Mouse (Mus musculus) kidney, embryonic 15.5 days (tissue): ENCODE results near the gene Atxn2. TPM values are rescaled to one million over a fixed set of nuclear protein-coding genes. Genes with fewer than 3 reads are reported as not detected.
A peak's percentile ranks its signal among the peaks of the same experiment; 100 is the strongest.

Experiments used
- ATAC-seq: fragments of 200-750 bp; cut with Nextera tagmentation; replicated peaks from 2 replicates; pipeline ENCODE4 v1.8.0; 2017; ENCODE audit warnings: moderate TSS enrichment; ENCODE audit not compliant: low FRiP score
- H3K27ac ChIP-seq: fragments of 300-500 bp; sonication (generic); 2 replicates; pipeline ENCODE4 v1.5.1; 2015; ENCODE audit warnings: mild to moderate bottlenecking, inconsistent platforms
- H3K27me3 ChIP-seq: fragments of 300-500 bp; sonication (generic); 2 replicates; pipeline ENCODE4 v1.6.1; 2015; ENCODE audit warnings: inconsistent platforms
- H3K36me3 ChIP-seq: fragments of 300-500 bp; sonication (generic); 2 replicates; pipeline ENCODE4 v1.6.1; 2015; ENCODE audit warnings: inconsistent platforms
- H3K4me1 ChIP-seq: fragments of 300-500 bp; sonication (generic); 2 replicates; pipeline ENCODE4 v1.6.1; 2015; ENCODE audit warnings: inconsistent platforms
- H3K4me2 ChIP-seq: fragments of 300-500 bp; sonication (generic); 2 replicates; pipeline ENCODE4 v1.6.1; 2015; ENCODE audit warnings: moderate library complexity, mild to moderate bottlenecking, inconsistent platforms
- H3K4me3 ChIP-seq: fragments of 300-500 bp; sonication (generic); replicated peaks from 2 replicates; pipeline ENCODE4 v1.5.1; 2015; ENCODE audit warnings: mild to moderate bottlenecking, inconsistent platforms
- H3K9ac ChIP-seq: fragments of 300-500 bp; sonication (generic); 2 replicates; pipeline ENCODE4 v1.6.1; 2015; ENCODE audit warnings: mild to moderate bottlenecking, inconsistent platforms
- H3K9me3 ChIP-seq: fragments of 300-500 bp; sonication (generic); replicated peaks from 2 replicates; pipeline ENCODE4 v1.6.1; 2016; ENCODE audit warnings: inconsistent platforms
- WGBS: fragments of 180-500 bp; shearing (Covaris S2); methylation state at CpG from one replicate; pipeline ENCODE4 v1.1.7; 2015; ENCODE audit warnings: mixed read lengths; 5-methylcytosine and 5-hydroxymethylcytosine counted together
- polyA plus RNA-seq: library from polyadenylated mRNA; unstranded; fragments of >200 nt; fragmentation: Nextera tagmentation; extraction: Ambion mirVana; gene quantifications from 2 replicates; pipeline ENCODE4 v1.2.1, GENCODE M21; 2015

Gene Atxn2
- polyA plus RNA-seq, 1 experiment from 2014 or later = 50.1 TPM

DNA sequence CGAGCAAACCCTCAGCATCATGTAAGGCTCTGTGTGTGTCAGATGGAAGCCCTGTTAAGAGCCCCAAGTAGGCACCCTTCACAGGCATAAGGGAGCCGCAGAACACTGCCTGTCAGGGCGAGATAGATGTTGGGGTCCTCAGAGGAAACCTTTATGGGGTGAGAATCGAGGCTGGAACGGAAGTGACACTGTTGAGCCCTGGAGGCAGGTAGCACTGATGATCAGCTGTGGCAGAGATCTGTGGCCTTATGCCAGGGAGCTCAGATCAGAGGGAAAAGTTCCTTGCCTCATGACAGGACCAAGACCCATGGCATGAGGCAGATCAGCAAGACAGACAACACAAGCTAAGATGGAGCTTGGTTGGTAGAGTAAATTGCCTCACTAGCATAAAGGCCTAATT, 110.0 kb downstream of the Atxn2 start:
- H3K4me2 ChIP-seq = no peak overlapping the region
- H3K27ac ChIP-seq = no peak overlapping the region
- H3K9ac ChIP-seq = no peak overlapping the region
- peaks cover 18% of the 10 kb centered on the region for H3K4me1 ChIP-seq
- H3K27me3 ChIP-seq = no peaks in the 10 kb centered on the region
- H3K4me3 ChIP-seq = no peak overlapping the region
- no peak for ATAC-seq
- H3K36me3 ChIP-seq = peaks cover 85% of the 10 kb centered on the region
- WGBS = 88% methylated on average over 5 of the region's 5 CpGs
- H3K9me3 ChIP-seq = no peaks in the 10 kb centered on the region

DNA sequence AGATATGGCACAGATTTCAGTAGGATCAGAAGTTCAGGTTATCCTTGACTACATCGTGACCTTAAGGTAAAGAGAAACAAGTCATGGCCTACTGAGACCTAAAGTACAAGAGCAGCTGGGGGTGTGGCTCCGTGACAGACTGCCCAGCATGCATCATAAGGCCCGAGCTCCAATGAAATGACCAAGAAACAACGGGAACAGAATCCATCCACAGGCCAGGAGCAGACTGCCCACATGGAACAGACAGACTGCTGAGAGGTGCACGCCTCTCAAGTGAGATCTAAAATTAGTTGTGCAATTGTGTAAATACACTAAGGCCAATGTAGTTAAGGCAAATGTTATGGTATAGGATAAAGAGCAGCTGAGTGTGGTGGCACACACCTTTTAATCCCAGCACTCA, 110.4 kb downstream of the Atxn2 start:
- Histone ChIP-seq H3K9me3 (no peaks in the 10 kb centered on the region), H3K4me1 (peaks cover 18% of the 10 kb centered on the region), H3K27me3 (no peaks in the 10 kb centered on the region), H3K4me3 (no peak overlapping the region), H3K27ac (no peak overlapping the region), H3K4me2 (no peak overlapping the region), H3K36me3 (peaks cover 85% of the 10 kb centered on the region), H3K9ac (no peak overlapping the region)
- ATAC-seq = no peak
- 75% methylated on average over 5 of the region's 5 CpGs for WGBS

DNA sequence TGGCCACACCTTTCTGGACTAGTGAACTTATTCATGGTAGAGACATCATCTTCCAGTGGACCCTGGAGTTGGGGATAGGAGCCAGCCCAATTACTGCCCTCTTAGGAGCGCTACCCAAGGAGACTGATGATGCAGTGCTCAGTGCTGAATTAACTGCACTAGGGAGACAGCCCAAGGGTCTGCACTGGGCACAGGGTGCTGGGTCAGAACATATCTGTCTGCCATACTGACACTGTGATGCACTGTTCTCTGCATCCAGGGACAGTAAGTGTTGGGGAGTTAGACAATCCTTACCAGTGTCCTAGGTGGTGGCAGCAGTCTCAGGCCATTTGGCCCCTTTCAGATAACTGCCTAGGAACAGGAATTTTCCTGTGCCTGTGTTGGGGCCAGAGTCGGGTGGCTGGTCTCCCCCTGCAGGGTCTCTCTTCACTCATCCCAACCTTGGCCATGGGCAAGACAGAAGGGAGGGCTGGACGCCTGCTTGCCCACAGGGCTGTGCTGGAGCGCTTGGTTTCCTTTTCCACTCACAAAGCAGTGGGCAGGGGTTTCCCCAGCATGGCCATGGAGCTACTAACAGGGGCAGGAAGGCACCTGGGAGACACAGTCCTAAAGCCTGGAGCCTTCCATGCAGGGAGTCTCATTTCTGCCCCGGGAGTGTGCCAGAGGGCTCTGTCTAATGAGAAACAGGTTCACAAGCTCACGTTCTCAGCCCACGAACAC, 111.8 kb downstream of the Atxn2 start:
- peaks cover 82% of the 10 kb centered on the region for H3K36me3 ChIP-seq
- no peak overlapping the region for H3K4me3 ChIP-seq
- no peak for ATAC-seq
- no peak overlapping the region for H3K9ac ChIP-seq
- 75% methylated on average over 7 of the region's 7 CpGs for WGBS
- no peaks in the 10 kb centered on the region for H3K9me3 ChIP-seq
- H3K27me3 ChIP-seq = no peaks in the 10 kb centered on the region
- H3K4me1 ChIP-seq = peaks cover 18% of the 10 kb centered on the region
- H3K4me2 ChIP-seq = no peak overlapping the region
- H3K27ac ChIP-seq = no peak overlapping the region

DNA sequence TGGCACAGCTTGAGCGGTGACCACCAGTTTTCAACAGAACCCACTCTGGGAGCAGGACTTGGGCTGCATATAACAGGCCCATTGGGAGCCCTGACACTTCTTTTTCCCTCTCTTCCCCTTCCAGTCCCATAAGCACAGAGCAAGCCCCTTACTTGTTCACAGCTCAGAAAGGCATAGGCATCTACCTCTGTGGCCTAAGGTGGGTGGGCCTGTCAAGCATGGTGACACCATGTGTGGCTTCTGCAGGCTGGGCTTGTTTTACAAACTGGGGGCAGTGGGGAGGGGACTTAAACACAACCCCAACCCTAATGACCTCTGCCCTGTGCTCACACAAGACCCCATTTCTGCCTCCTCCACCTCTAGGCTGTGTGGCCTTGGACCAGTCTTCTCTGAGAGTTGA, 112.5 kb downstream of the Atxn2 start:
- WGBS = 96% methylated on average over 1 of the region's 1 CpGs

DNA sequence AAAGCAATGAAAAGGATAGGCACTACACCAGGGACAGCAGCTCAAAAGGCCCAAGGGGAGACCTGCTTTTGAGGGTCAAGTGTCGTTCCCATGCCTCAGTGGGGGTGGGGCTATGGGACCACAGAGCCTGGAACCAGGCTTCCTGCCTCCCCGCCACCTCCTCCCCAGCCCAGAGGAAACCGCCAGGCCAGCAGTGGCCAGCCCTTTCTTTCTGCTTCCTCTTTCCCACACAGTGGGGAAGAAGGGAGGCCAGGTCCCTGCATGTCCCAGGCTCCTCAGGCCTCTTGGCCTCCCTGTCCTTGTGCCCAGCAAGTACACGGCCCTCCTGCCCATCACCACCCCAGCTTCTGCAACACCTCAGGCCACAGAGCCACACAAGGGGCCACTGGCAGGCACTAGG, 113.0 kb downstream of the Atxn2 start:
- Histone ChIP-seq H3K9ac (no peak overlapping the region), H3K36me3 (peaks cover 76% of the 10 kb centered on the region), H3K4me3 (no peak overlapping the region), H3K4me1 (peaks cover 29% of the 10 kb centered on the region), H3K4me2 (no peak overlapping the region), H3K27me3 (no peaks in the 10 kb centered on the region), H3K9me3 (no peaks in the 10 kb centered on the region), H3K27ac (peak overlapping the region; percentile 72)
- 54% methylated on average over 4 of the region's 4 CpGs for WGBS
- ATAC-seq = peak; percentile 34; the same call in 1 of the 2 replicates

More for the DNA sequence above, 112.5 kb downstream of the Atxn2 start:
- H3K27me3 ChIP-seq = no peaks in the 10 kb centered on the region
- H3K27ac ChIP-seq = peak overlapping the region; percentile 72
- H3K4me3 ChIP-seq = no peak overlapping the region
- H3K9me3 ChIP-seq = no peaks in the 10 kb centered on the region
- peaks cover 24% of the 10 kb centered on the region for H3K4me1 ChIP-seq
- H3K9ac ChIP-seq = no peak overlapping the region
- peak; percentile 7; the same call in 1 of the 2 replicates for ATAC-seq
- peaks cover 80% of the 10 kb centered on the region for H3K36me3 ChIP-seq
- no peak overlapping the region for H3K4me2 ChIP-seq

DNA sequence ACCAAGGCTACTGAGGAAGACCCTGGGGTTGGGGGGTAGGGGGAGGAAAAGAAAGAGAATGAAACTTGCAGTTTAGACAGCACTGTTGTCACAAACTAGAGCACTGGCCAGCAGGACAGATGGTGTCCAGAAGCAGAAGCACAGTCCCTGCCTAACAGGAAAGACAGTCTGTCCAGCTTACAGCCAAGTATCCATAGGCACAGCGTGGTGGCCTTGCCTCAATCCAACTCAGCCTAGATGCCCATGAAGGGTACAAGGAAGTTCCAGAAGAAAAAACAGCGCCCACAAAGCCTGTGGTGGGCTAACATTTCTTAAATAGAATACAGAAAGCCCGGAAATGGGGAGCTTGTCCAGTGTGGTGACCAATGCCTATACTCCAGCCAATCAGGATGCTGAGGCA, 114.5 kb downstream of the Atxn2 start:
- Histone ChIP-seq H3K4me1 (peaks cover 34% of the 10 kb centered on the region), H3K9me3 (no peaks in the 10 kb centered on the region), H3K27ac (no peak overlapping the region), H3K4me3 (no peak overlapping the region), H3K27me3 (0 out of 2 replicates have a peak, but pooled peaks cover 4% of the 10 kb centered on the region), H3K9ac (no peak overlapping the region), H3K36me3 (peaks cover 61% of the 10 kb centered on the region), H3K4me2 (no peak overlapping the region)
- ATAC-seq = no peak
- WGBS = 88% methylated on average over 3 of the region's 3 CpGs

DNA sequence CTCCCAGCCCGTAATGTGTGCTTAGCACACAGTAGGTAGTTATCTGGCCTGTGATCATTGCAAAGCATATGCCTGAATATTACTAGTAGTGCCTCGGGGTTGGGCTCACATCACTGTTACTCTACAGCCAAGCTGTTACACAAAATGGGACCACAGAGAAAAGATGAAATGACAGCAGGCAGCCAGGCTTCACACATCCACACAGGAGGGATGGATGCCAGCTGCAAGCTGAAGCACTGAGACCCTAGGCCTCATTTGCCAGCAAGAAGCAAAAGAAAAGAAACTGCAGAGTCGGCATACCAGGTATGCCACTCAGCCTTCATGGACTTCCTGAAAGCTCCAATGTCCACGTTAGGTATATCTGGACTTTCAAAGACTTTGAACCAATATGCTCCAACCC, 116.7 kb downstream of the Atxn2 start:
- Histone ChIP-seq H3K4me2 (peak overlapping the region; percentile 91; the same call in 1 of the 2 replicates), H3K27me3 (0 out of 2 replicates have a peak, but pooled peaks cover 4% of the 10 kb centered on the region), H3K4me3 (no peak overlapping the region), H3K27ac (no peak overlapping the region), H3K36me3 (peaks cover 50% of the 10 kb centered on the region), H3K4me1 (peaks cover 39% of the 10 kb centered on the region), H3K9ac (no peak overlapping the region), H3K9me3 (no peaks in the 10 kb centered on the region)
- WGBS = 87% methylated on average over 4 of the region's 4 CpGs
- no peak for ATAC-seq

DNA sequence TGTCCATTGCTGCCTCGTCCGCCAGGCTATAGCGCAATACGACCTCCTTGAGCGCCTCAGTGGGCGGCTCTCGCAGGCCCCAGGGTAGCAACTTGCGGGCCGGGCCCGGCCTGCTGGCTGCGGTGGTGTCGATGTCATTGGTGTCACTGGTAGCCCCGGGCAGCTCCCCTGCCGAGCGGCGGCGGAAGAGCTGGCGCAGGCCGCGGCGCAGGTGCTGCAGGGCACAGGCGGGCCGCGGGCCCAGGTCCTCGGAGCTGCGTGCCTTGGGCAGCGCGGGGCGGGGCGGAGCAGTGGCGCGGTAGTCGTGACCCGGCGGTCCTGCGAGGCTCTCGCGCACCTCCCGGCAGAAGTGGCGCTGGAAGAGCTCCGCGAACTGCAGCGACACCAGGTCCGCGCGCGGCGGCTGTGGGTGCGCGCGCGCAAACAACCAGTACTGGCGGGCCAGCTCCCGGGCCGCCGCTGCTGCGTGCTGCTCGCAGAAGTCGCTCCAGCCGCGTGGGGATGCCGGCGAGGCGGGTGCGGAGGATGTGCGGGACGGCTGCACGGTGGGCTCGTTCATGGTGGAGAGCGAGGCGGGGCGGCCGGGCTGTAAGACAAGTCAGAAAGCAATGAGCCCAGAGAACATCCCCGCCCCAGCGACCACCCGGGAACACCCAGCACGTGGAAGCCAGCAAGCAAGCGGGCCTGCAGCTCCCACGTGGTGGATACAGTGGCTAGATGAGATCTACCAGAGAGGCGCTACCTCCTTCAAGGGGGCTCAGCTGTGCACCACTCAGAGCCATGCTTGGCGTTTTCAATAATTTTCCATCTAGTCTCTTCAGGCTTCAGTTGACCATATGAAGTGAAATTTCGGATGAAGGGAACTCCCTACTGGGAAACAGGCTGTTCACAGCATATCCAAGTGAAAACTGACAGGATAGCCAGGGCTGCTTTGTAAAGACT, 117.6 kb downstream of the Atxn2 start:
- Histone ChIP-seq H3K4me3 (peak overlapping the region; percentile 43), H3K9me3 (no peaks in the 10 kb centered on the region), H3K27ac (no peak overlapping the region), H3K27me3 (0 out of 2 replicates have a peak, but pooled peaks cover 4% of the 10 kb centered on the region), H3K36me3 (peaks cover 44% of the 10 kb centered on the region), H3K9ac (peak overlapping the region; percentile 37; the same call in 1 of the 2 replicates), H3K4me1 (peaks cover 43% of the 10 kb centered on the region), H3K4me2 (peak overlapping the region; percentile 91)
- peak; percentile 53 for ATAC-seq
- 9% methylated on average over 82 of the region's 82 CpGs for WGBS

DNA sequence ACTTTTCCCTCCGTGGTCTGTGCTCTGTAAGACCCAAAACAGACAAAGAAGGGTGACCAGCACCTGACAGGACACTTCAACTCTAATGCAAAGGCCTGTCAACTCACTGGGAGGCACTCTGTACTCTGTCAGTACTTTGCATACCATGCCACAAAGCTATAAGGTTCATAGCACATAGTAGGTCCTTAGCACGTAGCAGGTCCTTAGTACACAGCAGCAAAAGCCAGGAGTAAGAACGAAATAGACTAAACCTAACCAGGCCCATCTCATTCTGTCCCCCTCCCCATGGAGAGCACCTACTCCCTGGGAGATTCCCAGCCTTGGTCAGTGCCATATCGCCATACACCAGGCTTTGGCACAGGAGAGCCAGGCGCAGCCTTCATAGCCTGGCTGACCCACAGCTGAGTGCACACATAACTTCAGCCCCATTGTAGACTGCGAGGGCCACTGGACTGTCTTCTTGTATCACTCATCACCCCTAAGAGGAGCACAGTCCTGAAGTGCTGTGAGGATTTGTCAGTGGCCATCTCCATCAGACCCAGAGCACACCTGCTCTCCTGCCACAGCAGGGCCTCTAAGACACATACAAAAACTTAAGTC, 120.0 kb downstream of the Atxn2 start:
- WGBS = 89% methylated on average over 6 of the region's 6 CpGs
- H3K36me3 ChIP-seq = peaks cover 29% of the 10 kb centered on the region
- 0 out of 2 replicates have a peak, but pooled peaks cover 4% of the 10 kb centered on the region for H3K27me3 ChIP-seq
- H3K9ac ChIP-seq = no peak overlapping the region
- no peaks in the 10 kb centered on the region for H3K9me3 ChIP-seq
- H3K27ac ChIP-seq = no peak overlapping the region
- H3K4me2 ChIP-seq = no peak overlapping the region
- peaks cover 58% of the 10 kb centered on the region for H3K4me1 ChIP-seq
- no peak for ATAC-seq
- no peak overlapping the region for H3K4me3 ChIP-seq

DNA sequence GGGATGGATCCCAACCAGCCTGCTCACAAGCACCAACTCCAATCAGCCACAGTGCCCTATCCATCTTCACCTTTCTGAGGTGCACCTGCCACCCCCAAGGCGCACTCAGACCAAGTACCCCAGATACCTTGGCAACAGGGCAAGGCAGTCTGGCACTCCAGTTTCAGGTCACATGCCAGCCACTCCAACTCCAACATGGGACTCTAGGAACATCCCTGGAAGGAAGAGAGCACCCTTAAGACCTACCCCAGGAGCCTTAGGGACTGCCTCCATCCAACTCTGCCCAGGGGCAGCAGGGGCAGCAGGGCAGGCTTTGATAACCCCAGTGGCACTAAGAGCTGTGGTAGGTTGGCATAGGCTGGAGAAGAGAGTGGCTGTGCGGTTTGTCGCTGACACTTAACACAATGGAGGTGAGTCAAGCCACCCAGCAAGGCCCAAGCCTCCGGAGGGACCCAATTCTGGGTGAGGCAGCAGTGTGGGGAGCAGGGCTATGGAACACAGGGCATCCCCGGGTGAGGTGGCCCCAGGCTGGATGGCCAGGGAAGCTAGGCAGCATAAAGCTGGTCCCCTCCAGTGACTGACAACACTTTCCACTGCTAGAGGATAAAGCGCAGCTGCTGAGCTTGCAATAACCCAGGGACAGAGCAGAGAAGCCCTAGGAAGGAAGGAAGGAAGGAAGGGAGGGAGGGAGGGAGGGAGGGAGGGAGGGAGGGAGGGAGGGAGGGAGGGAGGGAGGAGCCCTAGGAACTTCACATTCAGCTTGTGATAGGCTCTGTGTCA, 121.4 kb downstream of the Atxn2 start:
- 0 out of 2 replicates have a peak, but pooled peaks cover 4% of the 10 kb centered on the region for H3K27me3 ChIP-seq
- H3K4me3 ChIP-seq = no peak overlapping the region
- no peaks in the 10 kb centered on the region for H3K9me3 ChIP-seq
- H3K4me2 ChIP-seq = peak overlapping the region; percentile 95
- peaks cover 17% of the 10 kb centered on the region for H3K36me3 ChIP-seq
- H3K4me1 ChIP-seq = peaks cover 64% of the 10 kb centered on the region
- H3K9ac ChIP-seq = 0 out of 2 replicates have a peak overlapping the region, but pooled peaks have one; percentile 27
- H3K27ac ChIP-seq = peak overlapping the region; percentile 70; the same call in 1 of the 2 replicates
- WGBS = 74% methylated on average over 6 of the region's 6 CpGs
- ATAC-seq = no peak

DNA sequence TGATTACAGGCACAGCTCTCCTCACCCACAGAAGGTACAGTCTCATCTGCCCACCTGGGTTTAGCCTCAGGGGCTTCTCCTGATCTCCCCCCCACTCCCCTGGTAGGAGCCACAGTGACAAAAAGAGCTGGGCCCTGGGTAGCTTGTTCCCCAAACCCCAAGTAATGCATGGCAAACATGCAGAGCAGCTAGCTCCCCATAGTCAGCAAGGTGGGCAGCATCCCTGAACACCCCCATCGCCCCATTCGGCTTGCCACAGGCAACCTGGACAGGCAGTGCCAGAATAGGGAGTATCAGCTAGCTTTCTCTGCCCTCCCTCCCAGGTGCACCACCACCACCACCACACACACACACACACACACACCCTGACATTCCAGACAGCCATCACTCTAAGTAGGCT, 122.0 kb downstream of the Atxn2 start:
- Histone ChIP-seq H3K9ac (peak overlapping the region; percentile 24; the same call in 1 of the 2 replicates), H3K9me3 (no peaks in the 10 kb centered on the region), H3K36me3 (peaks cover 12% of the 10 kb centered on the region), H3K27ac (peak overlapping the region; percentile 89), H3K4me2 (peak overlapping the region; percentile 95), H3K4me3 (peak overlapping the region; percentile 75), H3K4me1 (peaks cover 69% of the 10 kb centered on the region), H3K27me3 (0 out of 2 replicates have a peak, but pooled peaks cover 4% of the 10 kb centered on the region)
- whole genome bisulfite sequencing = 64% methylated on average over 2 of the region's 2 CpGs
- no peak for ATAC-seq
